ENCODE assay signal across 10 mouse cellular contexts in the genomic region with DNA sequence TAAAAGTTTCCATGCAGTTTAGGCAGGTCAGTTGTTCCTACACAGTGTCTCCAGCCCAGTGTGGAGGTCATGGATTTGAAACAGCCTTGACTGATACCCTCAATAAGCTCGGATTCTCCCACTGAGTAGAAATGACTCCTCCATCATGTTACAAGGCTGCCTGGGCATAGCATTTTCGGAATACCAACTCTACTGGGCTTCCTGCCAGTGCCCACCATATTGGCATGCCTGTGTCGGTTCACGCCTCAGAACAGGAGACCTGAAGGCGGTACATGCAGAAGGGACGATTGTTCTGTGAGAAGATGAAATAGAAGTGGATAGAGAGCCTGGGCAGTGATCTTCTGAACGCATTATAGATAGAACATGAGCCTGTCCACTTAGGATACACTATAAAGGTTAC. TPM values are rescaled to one million over a fixed set of nuclear protein-coding genes. Genes with fewer than 3 reads are reported as not detected.
DNase-seq lines count a peak whose midpoint lies in the region; ATAC-seq and TF ChIP-seq lines count a peak whose summit lies in the region.
"Had no signal": no experiment of that assay in that cellular context is flagged by ENCODE, and none has a peak within 500 bp of the region (broad histone marks: within the 10 kb centered on the region; RNA-seq: fewer than 3 reads in every experiment).

No protein-coding gene starts in this region.

- H3K4me2 ChIP-seq in kidney, embryonic 16.5 days (replicated peaks; ENCODE audit: low read depth, low read length) = no peak overlapping the region
- no peak overlapping the region for H3K4me2 ChIP-seq in embryonic facial prominence, embryonic 11.5 days (ENCODE audit: low read depth, low read length)
- no peak overlapping the region for H3K4me2 ChIP-seq in limb, embryonic 14.5 days (replicated peaks; ENCODE audit: low read depth, low read length, severe bottlenecking)

- 81% methylated on average over 7 of the region's 7 CpGs for WGBS in kidney, embryonic 16.5 days
- WGBS in embryonic facial prominence, embryonic 11.5 days = 80% methylated on average over 7 of the region's 7 CpGs
- 57% methylated on average over 7 of the region's 7 CpGs for WGBS in limb, embryonic 14.5 days

- no peaks in the 10 kb centered on the region for H3K9me3 ChIP-seq in kidney, embryonic 16.5 days (ENCODE audit: low read length)
- no peaks in the 10 kb centered on the region for H3K9me3 ChIP-seq in embryonic facial prominence, embryonic 11.5 days (replicated peaks; ENCODE audit: control insufficient read depth, low read length)
- H3K9me3 ChIP-seq in limb, embryonic 14.5 days (ENCODE audit: control insufficient read depth, low read length) = no peaks in the 10 kb centered on the region

- no peaks in the 10 kb centered on the region for H3K36me3 ChIP-seq in kidney, embryonic 16.5 days (ENCODE audit: insufficient read depth, low read length)
- no peaks in the 10 kb centered on the region for H3K36me3 ChIP-seq in embryonic facial prominence, embryonic 11.5 days (replicated peaks; ENCODE audit: control insufficient read depth, insufficient read depth, low read depth, low read length)
- H3K36me3 ChIP-seq in limb, embryonic 14.5 days (ENCODE audit: control insufficient read depth, insufficient read depth, low read length) = peaks cover 24% of the 10 kb centered on the region; the same call in 1 of the 2 replicates

- H3K27me3 ChIP-seq in kidney, embryonic 16.5 days (ENCODE audit: insufficient read depth, low read length) = no peaks in the 10 kb centered on the region
- H3K27me3 ChIP-seq in embryonic facial prominence, embryonic 11.5 days (ENCODE audit: control insufficient read depth, insufficient read depth, low read length) = no peaks in the 10 kb centered on the region
- H3K27me3 ChIP-seq in limb, embryonic 14.5 days (ENCODE audit: control insufficient read depth, insufficient read depth, low read length) = no peaks in the 10 kb centered on the region
- H3K27me3 ChIP-seq: Patski had no signal

- H3K27ac ChIP-seq in kidney, embryonic 16.5 days (ENCODE audit: low read length) = peak overlapping the region; percentile 85; the same call in 1 of the 2 replicates
- peak overlapping the region; percentile 88 for H3K27ac ChIP-seq in embryonic facial prominence, embryonic 11.5 days (replicated peaks; ENCODE audit: low read depth, low read length)
- peak overlapping the region; percentile 90 for H3K27ac ChIP-seq in limb, embryonic 14.5 days (replicated peaks; ENCODE audit: low read depth, low read length)

- H3K9ac ChIP-seq in kidney, embryonic 16.5 days (replicated peaks; ENCODE audit: low read length) = no peak overlapping the region
- H3K9ac ChIP-seq in embryonic facial prominence, embryonic 11.5 days (replicated peaks; ENCODE audit: low read length) = no peak overlapping the region
- no peak overlapping the region for H3K9ac ChIP-seq in limb, embryonic 14.5 days (ENCODE audit: low read depth, low read length, severe bottlenecking)

- TF ChIP-seq POLR2A in limb, embryonic 14.5 days (IDR thresholded peaks at IDR 0.05; ENCODE audit: borderline replicate concordance, extremely low read depth, insufficient read depth, insufficient read length) = no peak

- DNase-seq in cerebellum, postnatal 10 days = peak; percentile 46 to 55
- DNase-seq in cerebellum, adult 9-11 months = no peak
- no peak for DNase-seq in kidney, adult 18-20 months
- DNase-seq in embryonic facial prominence, embryonic 11.5 days (ENCODE audit: low spot score) = no peak
- DNase-seq in limb, embryonic 14.5 days (ENCODE audit: low spot score) = peak; percentile 29
- DNase-seq in layer of hippocampus, postnatal 14 days (ENCODE audit: low spot score in 2 of 2) = no peak
- no peak for DNase-seq in embryo, embryonic 11 days

- peaks cover 33% of the 10 kb centered on the region for H3K4me1 ChIP-seq in kidney, embryonic 16.5 days (ENCODE audit: insufficient read depth, low read length)
- H3K4me1 ChIP-seq in embryonic facial prominence, embryonic 11.5 days (ENCODE audit: control insufficient read depth, insufficient read depth, low read length) = peaks cover 8% of the 10 kb centered on the region
- peaks cover 57% of the 10 kb centered on the region for H3K4me1 ChIP-seq in limb, embryonic 14.5 days (ENCODE audit: control insufficient read depth, insufficient read depth, low read length)

- no peak for ATAC-seq in kidney, embryonic 16.5 days (ENCODE audit: low FRiP score, low TSS enrichment)
- ATAC-seq in embryonic facial prominence, embryonic 11.5 days (replicated peaks; ENCODE audit: insufficient number of reproducible peaks, low FRiP score, low TSS enrichment, low read depth) = no peak
- ATAC-seq in limb, embryonic 14.5 days (ENCODE audit: low FRiP score, low read depth) = no peak
- ATAC-seq: Patski had no signal

- no peak overlapping the region for H3K4me3 ChIP-seq in kidney, embryonic 16.5 days (ENCODE audit: low read length)
- H3K4me3 ChIP-seq in embryonic facial prominence, embryonic 11.5 days (ENCODE audit: low read depth, low read length) = no peak overlapping the region
- no peak overlapping the region for H3K4me3 ChIP-seq in limb, embryonic 14.5 days (replicated peaks; ENCODE audit: low read length)

RNA-seq across cellular contexts. Expression of a gene that starts 53.9 kb away (rescaled TPM):
- 74.2 and 77.9 TPM in 2 replicates for polyA plus RNA-seq in kidney, embryonic 16.5 days (2015; fragmentation: Nextera tagmentation; extraction: Ambion mirVana)
- 61.2 and 71.1 TPM in 2 replicates for polyA plus RNA-seq in embryonic facial prominence, embryonic 11.5 days (2014; fragmentation: Nextera tagmentation; extraction: Ambion mirVana)
- polyA plus RNA-seq in limb, embryonic 14.5 days (2012; rRNA removed) = 80.0 and 101 TPM in 2 replicates
- polyA plus RNA-seq in limb, embryonic 14.5 days (2014; fragmentation: Nextera tagmentation; extraction: Ambion mirVana) = 111 and 118 TPM in 2 replicates
- total RNA-seq in layer of hippocampus, postnatal 14 days (2021) = 1 to 10 TPM in 1 of 2 experiments, under 1 TPM in 1; 0.95 to 1.1 TPM
- total RNA-seq: granulocyte monocyte progenitor cell, adult 5-6 weeks had no signal

Comparison
In these comparisons a context has a peak if more than half of its experiments do, and no peak if none do; other contexts are left out.
1. DNase-seq: peak in cerebellum, postnatal 10 days (2 of 2) and limb, embryonic 14.5 days (single experiment); none in cerebellum, adult 9-11 months (single experiment), kidney, adult 18-20 months (single experiment), embryonic facial prominence, embryonic 11.5 days (single experiment), layer of hippocampus, postnatal 14 days (0 of 2) and embryo, embryonic 11 days (single experiment).
2. Peak in every context shown above with its lines, with median percentiles within 50 percentile points of each other: H3K27ac ChIP-seq.